Mouse (Mus musculus): ENCODE measurements at regions not wholly inside any gene's neighbourhood (a gene's known extent, or its start where the extent isn't known, plus 50 kb on each side); places are given as distances from the start of the nearest gene placed in this dataset.
"Not testable (repeated sequence)": the region's sequence is repeated elsewhere in the genome, so short reads cannot be mapped to it uniquely, and the experiment has no call there.

GRCm38 (mm10) chr4:22803665-22804064 is 315.5 kb upstream of the Pou3f2 start:
- in situ Hi-C loops (cut with MboI, MseI): loop anchor here (5.0 kb wide), 1 partner anchor 759 kb away; no protein-coding TSS in a partner anchor

- in situ Hi-C loops (cut with MboI, MseI): no loop called here
Measured at GRCm38 (mm10) chr4:22792826-22793225, 304.7 kb upstream of the Pou3f2 start.

GRCm38 (mm10) chr4:22787866-22788265 is 299.7 kb upstream of the Pou3f2 start:
- in situ Hi-C loops (cut with MboI, MseI): no loop called here

GRCm38 (mm10) chr4:22763026-22763425 is 274.9 kb upstream of the Pou3f2 start:
- in situ Hi-C loops (cut with MboI, MseI): not testable (repeated sequence)
